Mouse (Mus musculus) cerebral cortex, adult 2 months (tissue): ENCODE measurements around the gene Ssr3.

Source experiments
- WGBS: fragments of 180-500 bp; shearing (Covaris S2); methylation state at CpG from one replicate; pipeline ENCODE4 v1.1.7; 2018; 5-methylcytosine and 5-hydroxymethylcytosine counted together

Ssr3 gene

GRCm38 (mm10) chr3:65392421-65392817 is at the start of gene Ssr3:
TSS of gene Ssr3 (minus strand) at chr3:65392623.
- under 1% methylated on average over 36 of the region's 36 CpGs for WGBS

- 27% methylated on average over 8 of the region's 8 CpGs for whole genome bisulfite sequencing
Measured at GRCm38 (mm10) chr3:65441586-65442111, 49.2 kb upstream of the Ssr3 start.

GRCm38 (mm10) chr3:65438511-65439228 is 46.2 kb upstream of the Ssr3 start:
- WGBS = 90% methylated on average over 7 of the region's 7 CpGs

DNA sequence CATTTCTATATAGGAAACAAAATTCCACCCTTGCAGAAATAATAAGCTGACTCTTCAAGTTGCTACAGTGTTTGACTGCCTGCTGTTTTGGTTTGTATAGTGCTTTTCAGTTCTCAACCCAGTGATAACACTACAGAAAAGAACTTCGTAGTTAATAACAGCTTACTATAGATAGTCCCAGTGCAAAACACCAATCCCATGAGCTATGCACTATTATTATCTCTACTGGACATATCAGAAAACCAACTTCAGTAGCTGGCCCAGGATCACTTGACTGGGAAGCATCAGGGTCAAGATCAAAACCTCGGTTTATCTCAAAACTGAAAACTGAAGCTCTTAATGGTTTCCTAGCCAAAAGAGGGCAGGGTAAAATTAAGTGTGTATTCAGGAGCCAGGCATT is 43.4 kb upstream of the Ssr3 start:
- 43% methylated on average over 2 of the region's 2 CpGs for WGBS

DNA sequence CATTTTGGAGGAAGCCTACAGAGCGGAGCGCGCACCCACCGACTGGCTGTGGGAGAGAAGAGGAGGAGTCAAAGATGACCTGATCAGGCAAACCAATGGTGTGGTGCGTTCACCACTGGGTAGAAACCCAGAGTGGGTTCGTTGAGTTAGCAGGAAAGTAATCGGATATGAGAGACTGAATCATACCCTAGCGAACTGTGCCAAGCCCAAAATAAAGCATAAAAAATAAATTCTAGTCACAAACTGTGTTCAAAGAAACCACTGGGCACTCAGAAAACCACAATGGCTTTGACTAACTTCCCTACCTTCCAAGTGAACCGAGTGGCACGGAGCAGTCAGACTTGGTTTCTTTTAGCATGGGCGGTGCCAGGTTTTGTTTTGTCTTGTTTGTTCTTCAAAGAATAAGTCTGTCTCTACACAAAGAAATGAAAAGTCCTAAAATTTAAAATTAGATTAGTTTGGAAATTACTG is 42.7 kb upstream of the Ssr3 start:
- WGBS = 69% methylated on average over 11 of the region's 11 CpGs

GRCm38 (mm10) chr3:65432236-65432635 is 39.8 kb upstream of the Ssr3 start:
- 90% methylated on average over 5 of the region's 5 CpGs for WGBS

DNA sequence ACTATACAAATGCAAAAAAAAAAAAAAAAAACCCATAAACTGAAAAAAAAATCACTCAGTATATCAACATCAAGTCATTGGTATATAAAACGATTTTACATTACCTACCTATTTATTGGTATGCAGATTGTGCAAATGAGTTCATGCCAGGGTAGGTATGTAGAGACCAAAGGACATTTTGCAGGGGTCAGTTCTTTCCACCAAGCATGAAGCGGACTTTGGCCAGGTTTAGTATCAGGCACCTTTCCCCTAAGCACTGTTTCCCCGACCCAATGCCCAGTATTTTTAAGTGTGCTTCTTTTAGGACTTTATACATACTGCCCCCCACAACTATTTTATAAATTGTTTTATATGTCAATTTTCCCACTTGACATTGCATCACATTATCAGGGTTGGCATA is 27.3 kb upstream of the Ssr3 start:
- WGBS = 92% methylated on average over 3 of the region's 3 CpGs

- WGBS = 84% methylated on average over 5 of the region's 5 CpGs
Measured at GRCm38 (mm10) chr3:65417913-65418594, 25.6 kb upstream of the Ssr3 start.

GRCm38 (mm10) chr3:65405781-65406180 is 13.4 kb upstream of the Ssr3 start:
- 78% methylated on average over 4 of the region's 4 CpGs for WGBS

GRCm38 (mm10) chr3:65397566-65397965 is 5.1 kb upstream of the Ssr3 start:
- WGBS = 94% methylated on average over 3 of the region's 3 CpGs

DNA sequence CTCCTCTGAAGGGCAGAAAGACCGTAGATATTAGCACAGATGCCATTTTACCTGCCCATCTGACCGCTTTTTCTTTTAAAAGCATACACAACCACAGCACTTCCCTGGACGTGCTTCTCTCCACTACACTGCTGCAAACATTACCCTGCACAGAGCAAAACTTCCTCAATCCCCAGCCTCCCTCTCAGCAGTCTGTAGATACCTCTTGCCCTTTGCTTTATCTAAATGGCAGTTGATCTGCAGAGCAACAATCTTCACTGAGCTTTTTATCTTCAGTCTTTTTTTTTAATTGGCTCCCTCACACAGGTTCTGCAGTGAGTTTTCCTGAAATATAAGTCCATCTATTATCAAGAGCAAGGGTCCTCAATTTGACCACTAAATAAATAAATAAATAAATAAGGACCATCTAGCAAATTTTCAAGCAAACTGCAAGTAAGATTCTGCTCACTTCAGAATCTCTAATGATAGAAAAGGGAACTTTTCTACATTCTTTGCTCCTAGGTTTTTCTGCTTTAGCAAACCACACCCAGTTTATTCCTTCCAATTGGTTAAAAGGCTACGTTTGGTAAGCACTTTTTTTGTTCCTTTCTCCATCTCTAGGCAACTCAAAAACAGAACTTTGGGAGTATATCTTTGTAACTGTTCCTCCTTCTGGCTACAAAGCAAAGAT is 4.5 kb upstream of the Ssr3 start:
- 85% methylated on average over 4 of the region's 4 CpGs for WGBS

DNA sequence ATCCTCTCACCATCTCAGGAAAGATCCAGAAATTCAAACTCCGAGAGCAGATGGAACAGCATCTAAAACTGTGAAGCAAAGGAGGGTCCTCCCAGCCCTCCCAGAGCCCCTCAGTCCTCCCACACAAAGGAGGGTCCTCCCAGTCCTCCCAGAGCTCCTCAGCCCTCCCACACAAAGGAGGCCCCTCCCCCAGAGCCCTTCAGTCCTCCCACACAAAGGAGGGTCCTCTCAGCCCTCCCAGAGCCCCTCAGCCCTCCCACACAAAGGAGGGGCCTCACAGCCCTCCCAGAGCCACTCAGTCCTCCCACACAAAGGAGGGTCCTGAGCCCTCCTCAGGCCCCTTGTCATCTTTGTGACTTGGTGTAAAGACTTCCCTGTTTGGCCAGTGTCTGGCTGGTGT is 2.7 kb upstream of the Ssr3 start:
- 92% methylated on average over 1 of the region's 1 CpGs for WGBS

DNA sequence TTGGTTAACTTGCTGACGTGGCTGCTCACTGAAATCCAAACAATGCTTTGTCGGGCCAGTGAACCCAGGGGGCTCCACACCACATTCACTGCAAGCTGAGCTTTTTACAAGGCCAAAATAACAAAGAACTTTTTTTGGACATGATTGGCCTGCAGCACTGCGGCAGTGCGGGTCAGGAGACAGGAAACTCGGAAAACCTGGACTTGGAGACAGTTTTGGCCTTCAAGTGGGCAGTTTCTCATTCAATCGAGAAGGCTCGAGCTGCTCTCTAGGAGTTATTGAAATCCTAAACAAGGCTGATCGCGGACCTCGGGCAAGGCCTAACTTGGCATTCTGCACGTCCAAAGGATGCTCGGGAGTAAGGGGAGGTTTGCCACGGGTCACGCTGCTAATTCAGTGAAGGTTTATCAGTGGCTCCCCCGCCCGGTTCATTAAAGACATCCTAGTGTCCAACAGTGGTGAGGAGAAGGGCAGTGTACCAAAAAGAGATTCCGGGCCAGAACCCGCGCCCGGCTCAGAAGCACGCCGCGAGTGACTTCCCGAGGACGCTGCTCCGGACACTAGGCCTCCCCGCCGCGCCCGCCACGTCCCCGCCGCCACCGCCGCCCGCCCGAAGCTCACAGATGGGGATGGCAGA is 521 bp downstream of the Ssr3 start:
- 1% methylated on average over 37 of the region's 37 CpGs for WGBS

GRCm38 (mm10) chr3:65391222-65391783 is 1.1 kb downstream of the Ssr3 start:
- 36% methylated on average over 6 of the region's 6 CpGs for whole genome bisulfite sequencing

DNA sequence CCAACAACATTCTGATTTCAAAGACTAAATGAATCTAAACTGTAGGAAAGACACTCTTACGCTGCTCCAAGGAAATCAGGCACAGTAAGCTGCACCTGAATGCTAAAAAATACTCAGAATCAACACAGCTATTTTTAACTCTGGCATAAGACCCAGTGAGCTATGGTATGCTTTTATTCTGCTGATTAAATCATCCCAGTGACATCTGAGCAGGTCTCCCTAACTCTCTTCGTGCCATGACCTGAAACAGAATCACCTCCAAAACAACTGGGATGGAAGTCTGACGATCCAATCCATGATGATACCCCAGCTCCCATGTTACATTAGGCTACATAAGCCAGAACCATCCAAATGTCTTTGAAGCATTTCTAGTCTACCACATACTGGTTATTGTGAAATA is 8.0 kb downstream of the Ssr3 start:
- 65% methylated on average over 3 of the region's 3 CpGs for WGBS

DNA sequence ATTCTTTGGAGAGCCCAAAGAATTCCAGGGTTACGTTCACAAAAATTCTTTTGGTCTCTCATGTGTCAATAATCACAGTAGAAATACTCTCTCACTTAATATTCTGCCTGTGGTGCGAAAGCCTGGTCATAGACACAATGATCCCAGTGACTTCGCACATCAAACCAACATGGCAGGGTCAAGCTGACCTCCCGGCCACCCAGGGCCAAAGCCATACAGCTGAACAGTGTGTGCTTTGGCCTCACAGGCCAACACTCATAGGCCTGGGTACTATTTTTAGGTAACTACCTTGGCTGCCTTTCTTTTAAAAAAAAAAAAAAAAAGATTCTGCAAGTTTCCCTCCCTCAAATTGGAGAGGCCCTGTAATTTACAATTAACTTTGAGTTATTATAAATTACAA is 11.3 kb downstream of the Ssr3 start:
- WGBS = 85% methylated on average over 4 of the region's 4 CpGs

- WGBS = 54% methylated on average over 4 of the region's 4 CpGs
Measured at GRCm38 (mm10) chr3:65379884-65380539, 12.4 kb downstream of the Ssr3 start.

- 88% methylated on average over 3 of the region's 3 CpGs for WGBS
Measured at GRCm38 (mm10) chr3:65374729-65375128, 17.7 kb downstream of the Ssr3 start.

- 81% methylated on average over 5 of the region's 5 CpGs for WGBS
Measured at GRCm38 (mm10) chr3:65373594-65374182, 18.7 kb downstream of the Ssr3 start.

- WGBS = 86% methylated on average over 4 of the region's 4 CpGs
Measured at GRCm38 (mm10) chr3:65372552-65372951, 19.9 kb downstream of the Ssr3 start.

DNA sequence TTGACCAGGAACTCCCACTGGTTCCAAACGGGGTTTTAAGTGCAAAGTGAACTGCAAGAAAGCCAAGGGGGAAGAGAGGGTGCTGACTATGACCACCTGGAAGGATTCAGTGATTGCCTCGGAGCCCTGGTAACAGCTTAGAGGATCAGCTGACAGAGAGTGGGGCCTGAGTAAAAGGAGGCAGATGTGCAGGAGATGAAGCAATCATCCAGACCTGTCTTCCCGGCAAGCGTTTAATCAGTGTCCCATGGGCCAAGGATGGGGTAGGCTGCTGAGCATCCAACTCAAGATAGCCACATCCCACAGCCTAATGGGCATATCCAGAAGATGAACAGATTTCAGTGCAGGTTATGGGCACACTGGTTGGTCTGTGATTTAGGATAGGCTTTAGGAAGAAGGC is 24.5 kb downstream of the Ssr3 start:
- WGBS = 80% methylated on average over 4 of the region's 4 CpGs
